Comparison of ENCODE assay signal across 10 mouse cellular contexts in genomic region chr5:65130528-65131210, GRCm38 (mm10). TPM values are rescaled to one million over a fixed set of nuclear protein-coding genes. Genes with fewer than 3 reads are reported as not detected.
DNase-seq lines count a peak whose midpoint lies in the region; ATAC-seq and TF ChIP-seq lines count a peak whose summit lies in the region.
"Had no signal": no experiment of that assay in that cellular context is flagged by ENCODE, and none has a peak within 500 bp of the region (broad histone marks: within the 10 kb centered on the region; RNA-seq: fewer than 3 reads in every experiment).

No protein-coding gene starts in this region.

- intact Hi-C loops in left cerebral cortex, postnatal 36 days (cut with DNase I) = loop anchor here (1.0 to 5.0 kb wide), 2 partner anchors 23 to 72 kb away; partner anchors contain the start of gene Klhl5

- H3K4me3 ChIP-seq in ES-E14 (ENCODE audit: insufficient read depth in 1 of 2, low read depth in 1 of 2, low read length in 2 of 2, poor library complexity in 1 of 2, severe bottlenecking in 1 of 2) = peak overlapping the region; percentile 41 to 70; a peak in 3 of 4 replicates
- H3K4me3 ChIP-seq in forebrain, embryonic 13.5 days = peak overlapping the region; percentile 68
- peak overlapping the region; percentile 49 for H3K4me3 ChIP-seq in neural tube, embryonic 15.5 days (replicated peaks)
- H3K4me3 ChIP-seq: erythroblast, embryonic 14.5 days had no signal

- in situ Hi-C loops in ES-E14 (cut with MboI; ENCODE audit: low sequenced_read_pairs in 2 of 2, unreplicated experiment in 2 of 2) = no loop called here

- no peaks in the 10 kb centered on the region for H3K9me3 ChIP-seq in ES-E14 (ENCODE audit: control insufficient read depth, insufficient read depth, low read depth, low read length)
- H3K9me3 ChIP-seq in forebrain, embryonic 13.5 days (replicated peaks) = no peaks in the 10 kb centered on the region
- H3K9me3 ChIP-seq in neural tube, embryonic 15.5 days (replicated peaks) = no peaks in the 10 kb centered on the region

- H3K9ac ChIP-seq in ES-E14 (ENCODE audit: insufficient read depth, low read depth, low read length, poor library complexity, severe bottlenecking) = no peak overlapping the region
- peak overlapping the region; percentile 86 for H3K9ac ChIP-seq in forebrain, embryonic 13.5 days
- H3K9ac ChIP-seq in neural tube, embryonic 15.5 days (replicated peaks) = peak overlapping the region; percentile 48

- peak; percentile 74 for ATAC-seq in frontal cortex, adult (ENCODE audit: low TSS enrichment)
- peak; percentile 95 for ATAC-seq in forebrain, embryonic 13.5 days
- peak; percentile 88 for ATAC-seq in neural tube, embryonic 15.5 days (ENCODE audit: low FRiP score)

- peak overlapping the region; percentile 72 for H3K4me2 ChIP-seq in forebrain, embryonic 13.5 days
- H3K4me2 ChIP-seq in neural tube, embryonic 15.5 days = peak overlapping the region; percentile 59

- no peak for DNase-seq in frontal cortex, postnatal 25 days (ENCODE audit: low spot score in 2 of 2)
- DNase-seq in ES-E14 (ENCODE audit: low read depth, low spot score) (peak; percentile 45), adipocyte (ENCODE audit: low spot score) (no peak)
- DNase-seq in left cerebral cortex, postnatal 36 days (ENCODE audit: low spot score in 2 of 2) = peak; percentile 11 to 23
- no peak for DNase-seq in adrenal gland, postnatal 14 days

- no peaks in the 10 kb centered on the region for H3K27me3 ChIP-seq in forebrain, embryonic 13.5 days
- no peaks in the 10 kb centered on the region for H3K27me3 ChIP-seq in neural tube, embryonic 15.5 days (replicated peaks)

- H3K36me3 ChIP-seq in ES-E14 (ENCODE audit: control insufficient read depth, insufficient read depth, low read length, poor library complexity, severe bottlenecking) = no peaks in the 10 kb centered on the region
- H3K36me3 ChIP-seq in forebrain, embryonic 13.5 days (ENCODE audit: poor library complexity, severe bottlenecking) = no peaks in the 10 kb centered on the region
- H3K36me3 ChIP-seq in neural tube, embryonic 15.5 days = no peaks in the 10 kb centered on the region

- under 1% methylated on average over 12 of the region's 12 CpGs for WGBS in forebrain, embryonic 13.5 days
- 1% methylated on average over 12 of the region's 12 CpGs for WGBS in neural tube, embryonic 15.5 days

- H3K27ac ChIP-seq in ES-E14 (ENCODE audit: insufficient read depth, low read depth, low read length, poor library complexity, severe bottlenecking) = no peak overlapping the region
- H3K27ac ChIP-seq in forebrain, embryonic 13.5 days = peak overlapping the region; percentile 89
- H3K27ac ChIP-seq in neural tube, embryonic 15.5 days (replicated peaks) = peak overlapping the region; percentile 82

- H3K4me1 ChIP-seq in ES-E14 (ENCODE audit: control insufficient read depth in 2 of 2, insufficient read depth in 2 of 2, low read length in 2 of 2, poor library complexity in 1 of 2) = no peaks in the 10 kb centered on the region
- H3K4me1 ChIP-seq in forebrain, embryonic 13.5 days = peaks cover 36% of the 10 kb centered on the region
- H3K4me1 ChIP-seq in neural tube, embryonic 15.5 days = peaks cover 10% of the 10 kb centered on the region

TF ChIP-seq in ES-E14, 5 proteins besides CTCF, POLR2A, EP300 and RAD21:
- TF ChIP-seq ZNF384 (IDR thresholded peaks at IDR 0.05; ENCODE audit: low read depth, low read length) (no peak), CHD2 (IDR thresholded peaks at IDR 0.05; ENCODE audit: low read depth, low read length) (no peak), HCFC1 (IDR thresholded peaks at IDR 0.05; ENCODE audit: borderline replicate concordance, insufficient read depth, low read length) (no peak), MAFK (IDR thresholded peaks at IDR 0.05; ENCODE audit: insufficient read depth, low read depth, low read length) (no peak), ZC3H11A (IDR thresholded peaks at IDR 0.05; ENCODE audit: borderline replicate concordance, low read depth, low read length) (no peak)

RNA-seq across cellular contexts. Expression of gene Klhl5, which starts 23.3 kb away (rescaled TPM):
- 5.0 and 5.2 TPM in 2 replicates for total RNA-seq in ES-E14 (2012; rRNA removed)
- 51.7 and 53.4 TPM in 2 replicates for polyA plus RNA-seq in forebrain, embryonic 13.5 days (2015; fragmentation: Nextera tagmentation; extraction: Ambion mirVana)
- total RNA-seq in left cerebral cortex, postnatal 36 days (2021) = 10 to 100 TPM; 39.5 to 41.9 TPM
- 50.2 and 52.0 TPM in 2 replicates for polyA plus RNA-seq in neural tube, embryonic 15.5 days (2015; fragmentation: Nextera tagmentation; extraction: Ambion mirVana)
- 46.2 and 53.2 TPM in 2 replicates for total RNA-seq in adrenal gland, postnatal 14 days (2021)

RNA-seq across cellular contexts. Expression of gene Tmem156, which starts 38.7 kb away (rescaled TPM):
- 0.40 TPM in 1 of 2 replicates, not detected in the other for total RNA-seq in ES-E14 (2012; rRNA removed)
- not detected in 2 replicates for polyA plus RNA-seq in forebrain, embryonic 13.5 days (2015; fragmentation: Nextera tagmentation; extraction: Ambion mirVana)
- under 1 TPM; 0.27 to 0.50 TPM for total RNA-seq in left cerebral cortex, postnatal 36 days (2021)
- 0.68 TPM in 1 of 2 replicates, not detected in the other for polyA plus RNA-seq in neural tube, embryonic 15.5 days (2015; fragmentation: Nextera tagmentation; extraction: Ambion mirVana)
- 0.44 and 2.0 TPM in 2 replicates for total RNA-seq in adrenal gland, postnatal 14 days (2021)
- polyA plus RNA-seq: C2C12; erythroblast, embryonic 14.5 days had no signal

Comparison
In these comparisons a context has a peak if more than half of its experiments do, and no peak if none do; other contexts are left out.
1. DNase-seq: peak in ES-E14 (single experiment) and left cerebral cortex, postnatal 36 days (2 of 2); none in frontal cortex, postnatal 25 days (0 of 2), adrenal gland, postnatal 14 days (single experiment) and adipocyte (single experiment).
2. Peak in every context shown above with its lines, with median percentiles within 50 percentile points of each other: ATAC-seq and H3K4me3 ChIP-seq.